Mouse (Mus musculus) adrenal gland, adult (tissue): ENCODE measurements at regions not wholly inside any gene's neighbourhood (a gene's known extent, or its start where the extent isn't known, plus 50 kb on each side); places are given as distances from the start of the nearest gene placed in this dataset.
A peak's percentile ranks its signal among the peaks of the same experiment; 100 is the strongest.

ENCODE experiments used
- DNase-seq, 2 experiments: peaks; one replicate each; pipeline ENCODE4 v3.0.0; 2022 to 2023; ENCODE audit warnings: low spot score in 1 of 2; ENCODE audit not compliant: inconsistent age in 2 of 2

DNA sequence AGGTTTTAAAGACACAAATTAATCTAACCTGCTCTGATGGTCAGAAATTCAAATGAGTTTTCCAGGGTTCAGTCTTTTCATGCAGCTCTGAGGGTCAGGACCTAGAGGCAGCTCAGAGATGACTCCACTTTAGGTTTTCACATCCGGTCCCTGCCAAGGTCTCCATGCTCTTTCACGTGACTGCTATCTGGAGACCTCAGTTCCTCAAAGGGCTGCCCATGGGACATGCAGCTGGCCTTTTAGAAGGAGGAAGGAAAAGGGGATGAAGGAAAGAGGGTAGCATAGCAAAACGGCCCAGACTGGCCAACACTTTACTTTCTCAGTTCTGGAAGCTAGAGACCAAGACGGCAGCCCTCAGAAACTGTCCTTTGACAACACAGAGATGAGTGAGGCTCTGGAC is 276.6 kb downstream of the Nuak1 start:
- DNase-seq = no peak

- peak in 1 of 2 experiments; percentile 24 for DNase-seq
Measured at GRCm38 (mm10) chr10:84165832-84166567, 274.4 kb downstream of the Nuak1 start.

DNA sequence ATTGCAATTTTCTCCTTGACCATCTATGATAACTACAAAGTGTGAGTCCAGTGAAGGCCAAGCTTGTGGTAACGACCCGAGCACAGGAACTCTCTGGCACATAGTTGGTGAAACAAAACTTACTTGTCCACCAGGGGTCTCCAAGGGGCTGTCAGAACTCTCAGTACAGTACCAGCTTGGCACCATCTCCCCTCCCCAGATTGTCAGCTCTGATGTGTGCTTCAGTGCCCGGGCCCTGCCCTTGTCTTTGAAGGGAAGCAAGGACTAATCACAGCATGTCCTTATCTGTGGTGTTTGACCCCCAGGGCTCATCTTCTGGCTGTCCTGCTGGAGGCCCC is 273.9 kb downstream of the Nuak1 start:
- DNase-seq = peak; percentile 9 to 58

DNA sequence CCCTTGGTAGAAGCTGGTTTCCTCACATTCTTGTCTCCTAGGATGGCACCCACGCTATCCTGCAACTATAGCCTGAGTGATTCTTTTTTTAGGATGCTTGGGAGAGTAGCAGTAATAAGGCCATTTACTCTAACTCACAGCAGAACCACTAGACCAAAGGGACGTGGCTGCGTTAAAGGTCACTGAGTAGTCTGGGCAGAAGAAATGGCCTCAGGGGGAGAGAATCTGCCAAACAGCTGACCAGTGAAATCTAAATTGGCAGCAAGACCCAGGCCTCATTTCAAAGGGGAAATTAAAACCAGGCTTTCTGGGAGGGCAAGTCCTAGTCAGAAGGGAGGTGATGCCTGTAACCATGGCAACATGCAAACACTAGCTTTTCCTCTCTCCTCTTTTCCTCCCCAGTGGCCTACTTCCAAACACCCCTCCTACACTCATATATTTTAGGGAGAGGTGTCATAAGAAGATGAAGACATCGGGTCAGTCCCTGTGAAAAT is 267.5 kb downstream of the Nuak1 start:
- peak in 1 of 2 experiments; percentile 59 for DNase-seq

- no peak for DNase-seq
Measured at GRCm38 (mm10) chr10:84183239-84183638, 257.2 kb downstream of the Nuak1 start.

- no peak for DNase-seq
Measured at GRCm38 (mm10) chr10:84186466-84186865, 253.9 kb downstream of the Nuak1 start.

- no peak for DNase-seq
Measured at GRCm38 (mm10) chr10:84199035-84199434, 241.4 kb downstream of the Nuak1 start.

- DNase-seq = no peak
Measured at GRCm38 (mm10) chr10:84201785-84202184, 238.6 kb downstream of the Nuak1 start.

GRCm38 (mm10) chr10:84212096-84212785 is 228.2 kb downstream of the Nuak1 start:
- no peak for DNase-seq

- DNase-seq = no peak
Measured at GRCm38 (mm10) chr10:84214812-84215211, 225.6 kb downstream of the Nuak1 start.

DNA sequence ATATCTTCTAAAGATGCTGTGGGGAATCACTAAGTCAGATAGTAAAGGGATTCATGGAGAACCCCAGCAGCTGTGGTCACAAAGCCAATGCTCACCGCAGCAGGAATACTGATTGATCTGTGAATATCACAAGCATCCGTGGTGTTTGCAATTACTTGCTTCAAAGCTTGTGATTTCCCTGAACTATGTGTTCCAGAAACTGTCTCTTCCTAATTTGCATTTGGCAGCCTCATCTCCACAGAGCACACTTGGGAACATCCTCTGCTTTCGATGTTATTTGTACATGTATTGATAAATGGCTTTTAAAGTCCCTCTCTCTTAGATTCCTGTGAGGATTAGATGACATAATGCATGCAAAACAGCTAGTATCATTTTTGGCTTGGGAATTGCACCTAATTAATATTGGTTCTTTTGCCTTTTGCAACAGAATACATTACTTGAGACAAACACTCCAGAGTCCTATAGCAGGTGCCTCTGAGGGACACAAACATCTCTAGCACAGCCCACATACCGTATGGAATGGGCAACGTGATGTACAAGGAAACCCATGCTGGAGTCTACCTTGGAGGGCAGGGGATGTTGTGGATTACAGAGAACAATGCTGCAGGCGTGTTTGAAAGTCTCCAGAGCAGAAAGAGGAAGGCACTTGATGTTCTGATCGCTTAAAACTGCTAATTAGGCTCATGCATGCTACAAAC is 211.0 kb downstream of the Nuak1 start:
- DNase-seq = peak; percentile 4 to 37

GRCm38 (mm10) chr10:84230011-84230781 is 210.2 kb downstream of the Nuak1 start:
- peak; percentile 61 to 88 for DNase-seq

DNA sequence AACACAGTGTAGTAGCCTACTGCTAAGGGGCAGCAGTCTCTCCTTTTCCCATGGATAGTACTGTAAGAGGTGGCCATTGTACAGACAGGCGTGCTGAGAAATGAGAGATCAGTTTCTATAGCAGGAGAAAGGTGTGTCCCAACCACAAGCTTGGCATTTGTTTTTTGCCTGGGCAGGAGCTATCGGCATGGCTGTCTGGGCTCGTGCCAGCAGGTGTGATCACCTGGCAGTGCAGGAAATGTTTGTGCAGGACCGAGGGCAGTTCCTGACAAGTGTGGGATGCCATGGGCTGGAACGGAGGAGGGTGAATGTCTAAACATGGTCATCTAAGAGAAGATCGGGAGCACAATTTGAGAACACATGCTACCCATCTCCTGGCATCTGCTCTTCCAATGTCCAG is 205.4 kb downstream of the Nuak1 start:
- DNase-seq = no peak

DNA sequence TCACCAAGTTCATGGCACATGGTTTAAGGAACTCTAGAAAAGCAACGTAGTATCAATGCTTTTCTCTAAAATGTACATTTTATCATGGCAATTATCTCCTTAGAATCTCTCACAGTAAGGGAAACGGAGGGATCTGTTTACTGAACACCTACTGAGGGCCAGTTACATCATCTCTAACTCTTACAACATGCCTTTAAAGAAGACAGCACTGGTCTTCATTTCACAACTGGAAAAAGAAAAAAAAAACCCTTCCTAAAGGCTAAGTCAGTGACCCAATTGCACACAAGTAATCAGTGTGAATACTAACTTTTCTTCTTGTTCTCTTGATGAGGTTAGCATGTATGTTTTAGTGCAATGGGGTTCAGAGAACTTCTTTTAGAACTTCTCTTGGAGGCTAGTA is 204.2 kb downstream of the Nuak1 start:
- DNase-seq = no peak

DNA sequence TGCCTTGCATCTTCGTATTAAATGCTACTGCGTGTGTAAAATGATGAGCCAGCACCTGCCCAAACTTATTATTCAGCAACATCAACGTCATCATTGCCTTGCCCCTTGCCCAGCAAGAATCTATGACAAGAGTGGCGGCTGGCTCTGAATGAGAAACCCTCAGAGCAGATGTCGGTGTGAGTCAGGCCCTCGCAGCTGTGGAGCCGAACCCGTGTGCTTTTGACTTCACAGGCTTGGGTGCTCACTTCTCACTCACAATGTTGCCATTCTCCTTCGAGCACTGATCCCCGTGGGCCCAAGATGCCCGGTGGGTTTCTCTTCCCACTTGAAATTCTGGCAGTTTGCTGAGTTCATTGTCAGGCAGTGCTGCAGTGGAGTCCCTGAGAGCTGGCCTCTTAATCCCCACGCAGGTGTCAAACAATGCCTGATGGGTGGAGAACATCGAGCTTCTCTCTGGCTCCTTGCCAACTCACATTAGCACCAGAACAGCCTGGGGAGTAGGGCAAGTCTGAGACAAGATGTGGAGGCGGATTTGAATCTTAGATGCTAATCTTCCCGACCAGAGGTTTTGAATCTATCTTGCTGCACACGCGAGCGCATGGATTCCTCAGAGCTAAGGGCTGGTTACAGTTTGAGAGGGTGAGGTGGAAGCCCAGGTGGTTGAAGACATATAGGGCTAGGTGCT is 202.0 kb downstream of the Nuak1 start:
- DNase-seq = no peak

DNA sequence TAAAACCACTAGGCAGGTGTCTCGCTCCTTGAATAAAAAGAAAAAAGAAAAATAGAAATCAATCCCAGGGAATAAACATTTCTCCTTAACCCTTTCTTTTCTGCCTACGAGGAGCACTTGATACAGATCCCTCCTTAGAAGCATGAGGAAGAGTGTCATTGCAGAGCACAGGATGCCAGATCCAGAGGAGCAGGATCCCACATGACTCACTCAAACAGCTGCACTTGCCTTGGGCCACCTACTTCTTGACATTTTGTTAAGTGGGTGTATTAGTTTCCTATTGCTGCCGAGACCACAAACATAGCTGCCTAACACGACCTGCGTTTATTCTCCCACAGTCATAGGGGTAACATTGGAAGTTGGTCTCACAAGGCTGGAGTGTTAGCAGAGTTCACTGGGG is 197.1 kb downstream of the Nuak1 start:
- DNase-seq = no peak

GRCm38 (mm10) chr10:84249346-84249745 is 191.1 kb downstream of the Nuak1 start:
- DNase-seq = no peak

- peak in 1 of 2 experiments; percentile 23 for DNase-seq
Measured at GRCm38 (mm10) chr10:84260931-84261650, 179.3 kb downstream of the Nuak1 start.

GRCm38 (mm10) chr10:84262943-84263342 is 177.5 kb downstream of the Nuak1 start:
- DNase-seq = no peak
